Mouse (Mus musculus): Measurements from ENCODE around the gene Myo10.

Myo10 gene

GRCm38 (mm10) chr15:25622200-25622866, at the start of gene Myo10:
Gene Myo10 (plus strand): TSS chr15:25622525.
- peak; percentile 100 for DNase-seq (ENCODE audit: low spot score)

DNA sequence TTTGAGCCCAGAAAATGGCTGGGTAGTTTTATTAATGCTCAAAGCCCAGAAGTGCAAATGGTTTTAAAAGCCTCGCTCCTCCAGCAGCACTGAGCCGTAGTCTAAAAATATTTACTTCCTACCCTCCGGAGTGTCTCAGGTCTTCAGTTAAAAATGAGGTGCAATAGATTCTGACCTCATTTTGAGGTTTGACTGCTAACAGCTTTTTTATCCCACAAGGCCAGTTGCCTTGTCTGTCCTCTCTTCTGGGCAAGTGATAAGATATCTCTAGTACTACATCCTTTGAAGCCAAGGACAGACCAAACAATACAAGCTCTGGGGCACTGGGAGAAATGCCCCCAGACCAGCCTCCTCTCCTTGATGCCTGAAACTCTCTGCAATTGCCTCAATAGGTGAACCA, 49.2 kb upstream of the Myo10 start:
- DNase-seq (ENCODE audit: low spot score), result no peak

GRCm38 (mm10) chr15:25573876-25574601, 48.3 kb upstream of the Myo10 start:
- no peak for DNase-seq (ENCODE audit: low spot score)

DNA sequence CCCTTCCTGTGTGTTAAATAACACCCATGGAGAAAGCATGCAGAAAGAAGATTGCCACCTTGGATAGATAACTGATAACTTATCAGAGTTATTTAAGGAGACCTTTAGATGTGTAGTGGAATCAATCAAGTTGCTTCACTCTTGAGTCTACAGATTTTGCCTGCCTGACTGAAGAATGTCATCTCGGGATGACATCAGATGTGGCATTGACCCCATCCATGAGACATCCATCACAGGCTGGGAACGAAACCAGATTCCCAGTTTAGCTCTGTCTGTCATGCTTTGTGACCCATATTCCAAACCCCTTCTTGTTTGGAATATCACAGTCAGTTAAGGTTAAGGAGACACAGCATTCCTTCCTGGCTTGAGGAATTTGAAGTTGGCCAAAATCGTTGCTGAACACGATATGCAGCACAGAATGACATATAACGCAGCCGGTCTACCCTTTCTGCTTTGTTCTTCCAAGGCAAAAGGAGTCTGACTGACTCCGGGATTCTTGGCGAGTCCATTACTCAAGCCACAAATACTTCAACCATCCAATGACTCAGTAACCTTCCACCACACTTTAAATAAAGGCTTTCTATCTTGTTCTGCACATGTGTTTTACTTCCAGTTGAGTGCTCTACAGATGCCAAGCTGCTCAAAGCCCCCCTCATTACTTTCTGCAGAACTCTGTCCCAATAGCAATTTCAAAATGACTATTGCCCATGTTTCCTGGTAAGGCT, 44.8 kb upstream of the Myo10 start:
- no peak for DNase-seq (ENCODE audit: low spot score)

- DNase-seq (ENCODE audit: low spot score), result no peak
Observed at GRCm38 (mm10) chr15:25578369-25578768, 44.0 kb upstream of the Myo10 start.

DNA sequence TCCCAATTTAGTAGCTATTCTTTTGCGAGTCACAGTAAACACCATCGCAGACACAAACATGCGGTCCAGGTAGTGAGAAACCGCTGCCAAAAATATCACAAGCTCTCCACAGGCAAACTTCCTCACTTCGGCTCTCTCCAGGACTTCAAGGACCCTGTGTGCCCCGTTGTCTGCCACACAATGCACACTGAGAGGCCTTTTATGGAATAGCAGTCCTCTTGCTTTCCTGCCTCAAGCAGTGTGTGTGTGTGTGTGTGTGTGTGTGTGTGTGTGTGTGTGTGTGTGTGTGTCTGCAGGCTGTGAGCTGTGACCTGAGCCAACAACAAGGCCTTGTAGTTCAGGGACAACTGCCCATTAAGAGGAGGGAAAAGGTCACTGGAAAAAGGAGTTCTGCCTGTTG, 41.6 kb upstream of the Myo10 start:
- DNase-seq (ENCODE audit: low spot score), result no peak

GRCm38 (mm10) chr15:25582055-25582454, 40.3 kb upstream of the Myo10 start:
- DNase-seq (ENCODE audit: low spot score), result no peak

- DNase-seq (ENCODE audit: low spot score), result no peak
Observed at GRCm38 (mm10) chr15:25583361-25583760, 39.0 kb upstream of the Myo10 start.

GRCm38 (mm10) chr15:25586828-25587227, 35.5 kb upstream of the Myo10 start:
- DNase-seq (ENCODE audit: low spot score), result no peak

DNA sequence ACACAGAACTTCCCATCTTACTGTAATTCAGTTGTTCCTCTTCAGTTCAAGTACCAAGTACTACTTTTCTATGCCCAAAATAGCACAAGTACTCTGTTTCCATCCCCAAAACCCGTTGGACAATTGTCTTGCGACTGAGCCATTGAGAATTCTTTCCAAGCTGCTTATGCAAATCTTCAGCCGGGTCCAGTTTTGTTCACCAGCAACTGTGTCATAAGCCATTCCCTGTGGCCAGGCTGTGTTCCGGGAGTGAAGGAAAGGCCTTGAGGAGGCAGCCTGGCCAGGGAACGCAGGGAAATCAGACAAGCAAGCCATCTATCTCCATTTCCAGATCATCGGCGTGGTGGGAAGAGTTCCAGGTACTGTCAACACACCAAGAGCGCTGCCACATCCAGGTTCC, 34.4 kb upstream of the Myo10 start:
- no peak for DNase-seq (ENCODE audit: low spot score)

- DNase-seq (ENCODE audit: low spot score), result peak; percentile 72
Observed at GRCm38 (mm10) chr15:25589318-25589902, 32.9 kb upstream of the Myo10 start.

DNA sequence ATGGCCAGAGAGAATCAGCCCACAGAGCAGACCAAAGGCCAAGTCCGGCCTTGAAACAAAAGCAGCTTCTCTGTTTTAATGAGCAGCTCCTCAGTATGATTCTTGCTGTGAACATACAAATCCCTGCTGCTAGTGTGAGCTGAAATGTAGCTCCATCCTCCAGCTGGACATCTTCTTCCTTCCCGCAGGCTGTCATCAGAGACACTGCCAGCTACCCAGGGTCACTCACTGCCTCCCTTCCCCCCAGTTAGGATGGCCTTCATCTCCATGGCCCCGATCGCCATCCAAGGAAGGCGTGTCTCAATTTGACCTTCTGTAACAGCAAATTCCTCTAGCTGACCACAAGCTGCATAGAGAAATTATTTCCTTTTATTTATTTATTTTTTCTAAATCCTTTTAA, 32.4 kb upstream of the Myo10 start:
- no peak for DNase-seq (ENCODE audit: low spot score)

DNA sequence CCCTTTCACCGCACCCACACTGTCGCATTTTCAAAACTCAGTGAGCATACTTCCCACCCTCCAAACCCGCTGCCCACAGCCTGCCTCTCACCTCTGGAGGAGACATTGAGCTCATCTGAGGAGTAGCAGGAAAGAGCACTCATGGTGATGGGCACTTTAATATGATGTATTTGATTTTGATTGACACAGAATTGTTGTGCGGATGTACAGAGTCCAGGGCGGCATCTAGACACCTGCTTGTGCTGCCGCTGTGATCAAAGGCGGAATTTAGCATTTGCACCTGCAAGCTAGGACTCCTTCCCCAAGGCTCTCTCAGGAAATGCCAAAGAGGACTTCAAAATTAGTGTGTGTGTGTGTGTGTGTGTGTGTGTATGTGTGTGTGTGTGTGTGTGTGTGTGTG, 31.4 kb upstream of the Myo10 start:
- DNase-seq (ENCODE audit: low spot score), result no peak

DNA sequence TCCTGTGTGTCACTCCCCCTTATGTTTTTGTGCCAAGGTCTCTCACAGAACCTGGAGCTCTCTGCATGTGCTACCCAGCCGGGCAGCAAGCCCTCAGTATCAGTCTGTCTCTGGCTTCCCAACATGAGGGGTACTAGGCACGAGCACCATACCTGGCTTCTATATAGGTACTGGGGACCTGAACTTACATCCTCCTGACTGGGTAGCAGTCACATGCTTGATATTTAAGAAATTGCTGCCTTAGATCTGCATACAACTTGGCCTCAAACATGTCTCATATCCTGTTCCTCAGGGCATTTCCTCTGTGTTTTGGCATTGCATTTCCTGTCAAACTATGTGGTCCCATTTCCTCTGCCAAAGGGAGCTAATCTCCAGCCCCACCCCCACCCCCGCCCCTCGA, 30.4 kb upstream of the Myo10 start:
- DNase-seq (ENCODE audit: low spot score), result no peak

- no peak for DNase-seq (ENCODE audit: low spot score)
Observed at GRCm38 (mm10) chr15:25593469-25594150, 28.7 kb upstream of the Myo10 start.

DNA sequence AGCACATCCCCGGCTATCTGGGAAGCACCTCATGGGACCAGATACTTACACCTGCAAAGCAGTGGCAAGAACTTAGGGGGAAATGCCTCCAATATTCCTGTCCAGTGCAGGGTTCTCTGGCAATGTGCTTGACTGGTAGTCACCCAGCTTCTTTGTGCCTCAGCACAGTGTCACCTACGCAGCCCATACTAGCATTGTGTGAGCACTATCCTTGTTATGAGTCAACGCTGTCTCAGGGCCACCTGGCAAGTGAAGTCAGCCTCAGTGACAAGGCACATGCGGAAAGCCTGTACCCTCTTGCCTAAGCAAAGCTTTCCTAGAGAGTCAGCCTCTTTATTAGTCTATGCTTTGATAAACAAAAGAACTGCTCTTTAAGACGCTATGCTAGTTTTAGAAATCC, 24.0 kb upstream of the Myo10 start:
- DNase-seq (ENCODE audit: low spot score), result no peak

GRCm38 (mm10) chr15:25602306-25602705, 20.0 kb upstream of the Myo10 start:
- no peak for DNase-seq (ENCODE audit: low spot score)

DNA sequence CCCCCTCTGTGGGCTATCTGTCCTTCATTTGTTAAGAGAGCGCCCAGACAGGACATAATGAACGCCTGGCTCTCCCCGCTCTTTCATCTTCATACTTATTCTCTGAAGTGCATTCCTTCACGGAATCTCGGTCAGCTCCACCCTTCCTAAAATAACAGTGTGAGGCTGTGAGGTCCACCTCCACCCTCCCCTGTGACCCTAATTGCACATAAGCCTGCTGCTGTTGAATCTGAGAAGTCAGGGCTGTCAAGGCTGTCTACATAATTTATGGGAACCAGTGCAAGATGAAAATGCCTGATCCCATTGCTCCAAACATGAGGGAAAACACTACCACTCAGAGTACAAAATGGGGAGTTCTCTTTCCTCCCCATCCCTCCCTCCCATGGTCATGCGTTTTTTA, 19.0 kb upstream of the Myo10 start:
- no peak for DNase-seq (ENCODE audit: low spot score)

- DNase-seq (ENCODE audit: low spot score), result no peak
Observed at GRCm38 (mm10) chr15:25604231-25604630, 18.1 kb upstream of the Myo10 start.

DNA sequence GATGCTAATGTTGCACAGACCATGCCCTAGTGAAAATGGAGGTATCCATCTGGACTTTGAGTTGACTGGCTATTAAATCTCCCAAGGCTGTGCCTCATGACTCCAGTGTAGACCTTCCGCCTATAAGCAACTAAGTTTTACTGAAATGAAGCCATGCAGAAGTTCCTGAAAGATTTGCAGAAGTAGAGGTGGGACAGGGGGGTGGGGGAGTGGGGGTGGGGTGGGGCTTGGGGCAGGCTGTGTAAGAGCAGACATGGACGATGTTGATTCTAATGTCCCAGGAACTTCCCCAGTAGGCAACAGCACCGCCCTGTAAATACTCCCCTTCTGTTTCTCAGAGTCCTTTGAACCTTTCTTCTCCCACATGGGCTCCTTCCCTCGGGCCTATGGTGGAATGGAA, 16.9 kb upstream of the Myo10 start:
- DNase-seq (ENCODE audit: low spot score), result no peak

GRCm38 (mm10) chr15:25608742-25609141, 13.6 kb upstream of the Myo10 start:
- DNase-seq (ENCODE audit: low spot score), result no peak

GRCm38 (mm10) chr15:25609253-25609652, 13.1 kb upstream of the Myo10 start:
- DNase-seq (ENCODE audit: low spot score), result no peak

All from yolk sac, embryonic 10.5 days (tissue).